ENCODE assay signal across 30 mouse cellular contexts in the genomic region with DNA sequence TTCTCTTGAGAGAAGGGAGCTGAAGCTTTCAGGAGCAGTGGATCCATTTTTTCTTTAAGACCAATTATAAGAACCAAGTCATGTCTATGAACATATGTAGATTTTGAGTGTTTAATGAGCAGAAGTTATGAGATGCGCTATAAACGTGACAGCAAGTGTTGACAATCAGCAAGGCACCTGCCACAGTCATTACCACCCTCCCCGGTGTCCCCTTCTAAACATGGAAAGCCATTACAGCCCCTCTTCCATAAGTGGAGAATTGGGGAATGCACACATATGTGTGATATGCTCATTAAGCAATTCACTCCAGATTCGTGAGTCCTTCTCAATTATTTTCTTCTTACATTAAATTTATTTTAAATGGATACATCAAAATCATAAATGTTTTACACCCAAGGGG.
"Had no signal": no experiment of that assay in that cellular context is flagged by ENCODE, and none has a peak within 500 bp of the region (broad histone marks: within the 10 kb centered on the region; RNA-seq: fewer than 3 reads in every experiment).

No protein-coding gene starts in this region.

- H3K27me3 ChIP-seq: limb, embryonic 12.5 days; limb, embryonic 13.5 days; limb, embryonic 15.5 days; liver, embryonic 12.5 days; liver, embryonic 13.5 days; liver, embryonic 15.5 days; lung, embryonic 15.5 days; megakaryocyte, embryonic 14.5 days; midbrain, embryonic 12.5 days; midbrain, embryonic 13.5 days; midbrain, embryonic 15.5 days had no signal

- H3K9me3 ChIP-seq: limb, embryonic 10.5 days; limb, embryonic 12.5 days; limb, embryonic 13.5 days; limb, embryonic 15.5 days; liver, embryonic 12.5 days; liver, embryonic 13.5 days; liver, embryonic 15.5 days; lung, embryonic 15.5 days; midbrain, embryonic 10.5 days; midbrain, embryonic 12.5 days; midbrain, embryonic 13.5 days; midbrain, embryonic 15.5 days had no signal

- DNase-seq: left cerebral cortex, postnatal 4 days; liver; liver, embryonic 13.5 days; lung, adult 18-20 months; lung, adult 2 months; lung, embryonic 14.5 days; lung, postnatal 10 days; lung, postnatal 14 days; lung, postnatal 36 days; lung, postnatal 4 days; midbrain, embryonic 14.5 days had no signal

- H3K36me3 ChIP-seq: limb, embryonic 10.5 days; limb, embryonic 12.5 days; limb, embryonic 13.5 days; limb, embryonic 15.5 days; liver, embryonic 12.5 days; liver, embryonic 13.5 days; liver, embryonic 15.5 days; lung, embryonic 15.5 days; midbrain, embryonic 10.5 days; midbrain, embryonic 12.5 days; midbrain, embryonic 13.5 days; midbrain, embryonic 15.5 days had no signal

- H3K27ac ChIP-seq: limb, embryonic 10.5 days; limb, embryonic 12.5 days; limb, embryonic 13.5 days; limb, embryonic 15.5 days; liver, embryonic 12.5 days; liver, embryonic 13.5 days; liver, embryonic 14.5 days; liver, embryonic 15.5 days; lung, embryonic 15.5 days; macrophage; midbrain, embryonic 10.5 days; midbrain, embryonic 12.5 days; midbrain, embryonic 13.5 days; midbrain, embryonic 15.5 days had no signal

- H3K4me2 ChIP-seq: limb, embryonic 12.5 days; limb, embryonic 13.5 days; limb, embryonic 15.5 days; liver, embryonic 11.5 days; liver, embryonic 12.5 days; liver, embryonic 13.5 days; liver, embryonic 15.5 days; lung, embryonic 14.5 days; lung, embryonic 15.5 days; midbrain, embryonic 11.5 days; midbrain, embryonic 12.5 days; midbrain, embryonic 13.5 days; midbrain, embryonic 15.5 days had no signal

- H3K4me1 ChIP-seq: limb, embryonic 15.5 days; liver, embryonic 12.5 days; liver, embryonic 13.5 days; liver, embryonic 15.5 days; lung, embryonic 15.5 days; megakaryocyte, embryonic 14.5 days; midbrain, embryonic 15.5 days had no signal

- H3K4me3 ChIP-seq: limb, embryonic 10.5 days; limb, embryonic 12.5 days; limb, embryonic 13.5 days; limb, embryonic 15.5 days; liver, embryonic 12.5 days; liver, embryonic 13.5 days; liver, embryonic 15.5 days; lung, embryonic 15.5 days; megakaryocyte, embryonic 14.5 days; midbrain, embryonic 10.5 days; midbrain, embryonic 12.5 days; midbrain, embryonic 13.5 days; midbrain, embryonic 15.5 days; myocyte had no signal

- H3K9ac ChIP-seq: limb, embryonic 12.5 days; limb, embryonic 13.5 days; limb, embryonic 15.5 days; liver, embryonic 12.5 days; liver, embryonic 13.5 days; liver, embryonic 14.5 days; liver, embryonic 15.5 days; lung, embryonic 14.5 days; lung, embryonic 15.5 days; midbrain, embryonic 12.5 days; midbrain, embryonic 13.5 days; midbrain, embryonic 15.5 days had no signal

- ATAC-seq: liver, embryonic 12.5 days; lung, postnatal 0 days; midbrain, embryonic 13.5 days; midbrain, embryonic 16.5 days had no signal
